ENCODE assay signal across 26 mouse cellular contexts in genomic region chr15:86520201-86520600, GRCm38 (mm10).
DNase-seq lines count a peak whose midpoint lies in the region; ATAC-seq and TF ChIP-seq lines count a peak whose summit lies in the region.
"Had no signal": no experiment of that assay in that cellular context is flagged by ENCODE, and none has a peak within 500 bp of the region (broad histone marks: within the 10 kb centered on the region; RNA-seq: fewer than 3 reads in every experiment).

No protein-coding gene starts in this region.

- H3K4me1 ChIP-seq in forebrain, embryonic 11.5 days (replicated peaks; ENCODE audit: control insufficient read depth, insufficient read depth, low read length), result no peaks in the 10 kb centered on the region
- H3K4me1 ChIP-seq in forebrain, embryonic 15.5 days, result no peaks in the 10 kb centered on the region
- no peaks in the 10 kb centered on the region for H3K4me1 ChIP-seq in liver, embryonic 11.5 days (replicated peaks; ENCODE audit: control insufficient read depth, insufficient read depth, low read length)
- no peaks in the 10 kb centered on the region for H3K4me1 ChIP-seq in liver, postnatal 0 days (ENCODE audit: insufficient read depth)
- H3K4me1 ChIP-seq in embryonic facial prominence, embryonic 14.5 days (ENCODE audit: control insufficient read depth, insufficient read depth, low read length), result no peaks in the 10 kb centered on the region
- peaks cover 7% of the 10 kb centered on the region; the same call in 1 of the 2 replicates for H3K4me1 ChIP-seq in limb, embryonic 10.5 days
- H3K4me1 ChIP-seq: embryonic facial prominence, embryonic 15.5 days; forebrain, embryonic 12.5 days; heart, embryonic 13.5 days; hindbrain, embryonic 12.5 days had no signal

- peak; percentile 14 for DNase-seq in forebrain, embryonic 11.5 days (ENCODE audit: low spot score)
- peak; percentile 0 for DNase-seq in liver, embryonic 11.5 days (ENCODE audit: low spot score)
- no peak for DNase-seq in liver, postnatal 0 days
- peak; percentile 14 for DNase-seq in embryonic facial prominence, embryonic 14.5 days (ENCODE audit: low spot score)
- peak; percentile 22 for DNase-seq in limb, embryonic 10.5 days (ENCODE audit: low spot score)
- no peak for DNase-seq in cerebellum, adult 11-12 months
- DNase-seq: adrenal gland, postnatal 10 days; adrenal gland, postnatal 36 days; B cell, adult 2 months; cerebellum, adult 2 months; cerebellum, adult 9-11 months; gastrocnemius, postnatal 10 days; heart, adult 18-20 months; heart, postnatal 14 days; heart, postnatal 4 days had no signal

- no peak overlapping the region for H3K4me3 ChIP-seq in forebrain, embryonic 11.5 days (ENCODE audit: low read depth, low read length)
- no peak overlapping the region for H3K4me3 ChIP-seq in forebrain, embryonic 15.5 days
- H3K4me3 ChIP-seq in liver, embryonic 11.5 days (ENCODE audit: low read depth, low read length), result no peak overlapping the region
- H3K4me3 ChIP-seq in liver, postnatal 0 days (ENCODE audit: low read depth, low read length), result no peak overlapping the region
- no peak overlapping the region for H3K4me3 ChIP-seq in embryonic facial prominence, embryonic 14.5 days (ENCODE audit: low read depth, low read length)
- no peak overlapping the region for H3K4me3 ChIP-seq in limb, embryonic 10.5 days
- H3K4me3 ChIP-seq: embryonic facial prominence, embryonic 15.5 days; forebrain, embryonic 12.5 days; heart, embryonic 13.5 days; hindbrain, embryonic 12.5 days had no signal

- no peaks in the 10 kb centered on the region for H3K9me3 ChIP-seq in forebrain, embryonic 11.5 days (ENCODE audit: control insufficient read depth, low read length)
- no peaks in the 10 kb centered on the region for H3K9me3 ChIP-seq in forebrain, embryonic 15.5 days
- no peaks in the 10 kb centered on the region for H3K9me3 ChIP-seq in liver, embryonic 11.5 days (ENCODE audit: control insufficient read depth, low read length)
- no peaks in the 10 kb centered on the region for H3K9me3 ChIP-seq in liver, postnatal 0 days (ENCODE audit: low read length)
- no peaks in the 10 kb centered on the region for H3K9me3 ChIP-seq in embryonic facial prominence, embryonic 14.5 days (ENCODE audit: control insufficient read depth, low read length)
- no peaks in the 10 kb centered on the region; the same call in 1 of the 2 replicates for H3K9me3 ChIP-seq in limb, embryonic 10.5 days (replicated peaks)
- H3K9me3 ChIP-seq: embryonic facial prominence, embryonic 15.5 days; forebrain, embryonic 12.5 days; heart, embryonic 13.5 days; hindbrain, embryonic 12.5 days had no signal

- no peak for TF ChIP-seq EP300 in liver, postnatal 0 days (IDR thresholded peaks at IDR 0.05; ENCODE audit: low read depth)

- no peaks in the 10 kb centered on the region for H3K27me3 ChIP-seq in forebrain, embryonic 11.5 days (ENCODE audit: control insufficient read depth, insufficient read depth, low read length)
- H3K27me3 ChIP-seq in forebrain, embryonic 15.5 days, result no peaks in the 10 kb centered on the region
- H3K27me3 ChIP-seq in liver, embryonic 11.5 days (replicated peaks; ENCODE audit: control insufficient read depth, insufficient read depth, low read length), result no peaks in the 10 kb centered on the region
- no peaks in the 10 kb centered on the region for H3K27me3 ChIP-seq in liver, postnatal 0 days (ENCODE audit: insufficient read depth, low read length)
- H3K27me3 ChIP-seq in embryonic facial prominence, embryonic 14.5 days (replicated peaks; ENCODE audit: control insufficient read depth, insufficient read depth, low read length), result no peaks in the 10 kb centered on the region
- H3K27me3 ChIP-seq in limb, embryonic 10.5 days (ENCODE audit: low read depth, poor library complexity, severe bottlenecking), result no peaks in the 10 kb centered on the region
- H3K27me3 ChIP-seq: embryonic facial prominence, embryonic 15.5 days; forebrain, embryonic 12.5 days; hindbrain, embryonic 12.5 days had no signal

- no peak for ATAC-seq in forebrain, embryonic 11.5 days (replicated peaks; ENCODE audit: low FRiP score)
- no peak for ATAC-seq in forebrain, embryonic 15.5 days (replicated peaks)
- no peak for ATAC-seq in liver, embryonic 11.5 days (replicated peaks; ENCODE audit: low FRiP score)
- ATAC-seq in liver, postnatal 0 days, result no peak
- ATAC-seq in embryonic facial prominence, embryonic 14.5 days (ENCODE audit: low read depth), result no peak
- ATAC-seq: forebrain, embryonic 16.5 days; hindbrain, embryonic 16.5 days; inflammation-experienced regulatory T-cells, adult 6 months; intestine, embryonic 16.5 days; Patski had no signal

- no peak overlapping the region for H3K9ac ChIP-seq in forebrain, embryonic 11.5 days (ENCODE audit: low read length)
- H3K9ac ChIP-seq in forebrain, embryonic 15.5 days (replicated peaks), result no peak overlapping the region
- no peak overlapping the region for H3K9ac ChIP-seq in liver, embryonic 11.5 days (ENCODE audit: low read depth, low read length)
- H3K9ac ChIP-seq in liver, postnatal 0 days (replicated peaks), result no peak overlapping the region
- no peak overlapping the region for H3K9ac ChIP-seq in embryonic facial prominence, embryonic 14.5 days (ENCODE audit: low read depth, low read length)
- H3K9ac ChIP-seq: embryonic facial prominence, embryonic 15.5 days; forebrain, embryonic 12.5 days; heart, embryonic 13.5 days; hindbrain, embryonic 12.5 days had no signal

- no peak overlapping the region for H3K4me2 ChIP-seq in forebrain, embryonic 11.5 days (ENCODE audit: low read depth, low read length, severe bottlenecking)
- H3K4me2 ChIP-seq in forebrain, embryonic 15.5 days (replicated peaks), result no peak overlapping the region
- H3K4me2 ChIP-seq in liver, embryonic 11.5 days, result no peak overlapping the region
- H3K4me2 ChIP-seq in liver, postnatal 0 days (ENCODE audit: low read depth, low read length), result no peak overlapping the region
- no peak overlapping the region for H3K4me2 ChIP-seq in embryonic facial prominence, embryonic 14.5 days (ENCODE audit: low read depth, low read length)
- H3K4me2 ChIP-seq: embryonic facial prominence, embryonic 15.5 days; forebrain, embryonic 12.5 days; heart, embryonic 13.5 days; hindbrain, embryonic 12.5 days had no signal

- no peaks in the 10 kb centered on the region for H3K36me3 ChIP-seq in forebrain, embryonic 11.5 days (ENCODE audit: control insufficient read depth, insufficient read depth, low read length)
- no peaks in the 10 kb centered on the region for H3K36me3 ChIP-seq in forebrain, embryonic 15.5 days
- no peaks in the 10 kb centered on the region for H3K36me3 ChIP-seq in liver, embryonic 11.5 days (ENCODE audit: control insufficient read depth, insufficient read depth, low read length)
- H3K36me3 ChIP-seq in liver, postnatal 0 days (replicated peaks; ENCODE audit: insufficient read depth, low read length), result no peaks in the 10 kb centered on the region
- H3K36me3 ChIP-seq in embryonic facial prominence, embryonic 14.5 days (ENCODE audit: control insufficient read depth, insufficient read depth, low read length), result no peaks in the 10 kb centered on the region
- no peaks in the 10 kb centered on the region for H3K36me3 ChIP-seq in limb, embryonic 10.5 days
- H3K36me3 ChIP-seq: embryonic facial prominence, embryonic 15.5 days; forebrain, embryonic 12.5 days; G1E; heart, embryonic 13.5 days; hindbrain, embryonic 12.5 days had no signal

- no peak for TF ChIP-seq CTCF in liver, postnatal 0 days (IDR thresholded peaks at IDR 0.05; ENCODE audit: low read depth)

- H3K27ac ChIP-seq in forebrain, embryonic 11.5 days (ENCODE audit: low read depth, low read length), result no peak overlapping the region
- no peak overlapping the region for H3K27ac ChIP-seq in forebrain, embryonic 15.5 days (replicated peaks)
- no peak overlapping the region for H3K27ac ChIP-seq in liver, embryonic 11.5 days (ENCODE audit: low read depth, low read length)
- no peak overlapping the region for H3K27ac ChIP-seq in liver, postnatal 0 days (ENCODE audit: low read depth)
- no peak overlapping the region for H3K27ac ChIP-seq in embryonic facial prominence, embryonic 14.5 days (replicated peaks; ENCODE audit: low read depth, low read length)
- 0 out of 2 replicates have a peak overlapping the region, but pooled peaks have one; percentile 16 for H3K27ac ChIP-seq in limb, embryonic 10.5 days
- H3K27ac ChIP-seq: embryonic facial prominence, embryonic 15.5 days; forebrain, embryonic 12.5 days; heart, embryonic 13.5 days; hindbrain, embryonic 12.5 days had no signal

- WGBS in forebrain, embryonic 11.5 days, result 77% methylated on average over 4 of the region's 4 CpGs
- WGBS in forebrain, embryonic 15.5 days, result 70% methylated on average over 4 of the region's 4 CpGs
- 84% methylated on average over 4 of the region's 4 CpGs for WGBS in liver, embryonic 11.5 days
- 81% methylated on average over 4 of the region's 4 CpGs for WGBS in liver, postnatal 0 days (ENCODE audit: insufficient replicate concordance)
- WGBS in embryonic facial prominence, embryonic 14.5 days, result 43% methylated on average over 4 of the region's 4 CpGs
- 63% methylated on average over 4 of the region's 4 CpGs for WGBS in limb, embryonic 10.5 days

Comparison
In these comparisons a context has a peak if more than half of its experiments do, and no peak if none do; other contexts are left out.
1. DNase-seq: peak in forebrain, embryonic 11.5 days (single experiment), liver, embryonic 11.5 days (single experiment), embryonic facial prominence, embryonic 14.5 days (single experiment) and limb, embryonic 10.5 days (single experiment); none in liver, postnatal 0 days (single experiment) and cerebellum, adult 11-12 months (single experiment).